Mouse (Mus musculus) cerebellum, adult 2 months (tissue): ENCODE data around the gene Slc17a3. TPM values are rescaled to one million over a fixed set of nuclear protein-coding genes. Genes with fewer than 3 reads are reported as not detected.

Experiments
- DNase-seq, 2 experiments: peaks; one replicate each; pipeline ENCODE4 v3.0.0; 2021
- H3K27ac ChIP-seq: fragments of 200-500 bp; 2 replicates; pipeline ENCODE4 v1.5.1; 2012; ENCODE audit warnings: low read length, control low read depth, inconsistent platforms; ENCODE audit not compliant: insufficient read depth
- H3K27me3 ChIP-seq: fragments of 200-500 bp; 2 replicates; pipeline ENCODE4 v1.6.1; 2012; ENCODE audit warnings: inconsistent platforms, mild to moderate bottlenecking, low read length, moderate library complexity; ENCODE audit not compliant: control insufficient read depth, insufficient read depth
- H3K4me1 ChIP-seq: fragments of 200-500 bp; 2 replicates; pipeline ENCODE4 v1.6.1; 2011; ENCODE audit warnings: low read length; ENCODE audit not compliant: control insufficient read depth, insufficient read depth
- H3K4me3 ChIP-seq: fragments of 200-500 bp; replicated peaks from 2 replicates; pipeline ENCODE3; 2011; ENCODE audit warnings: mild to moderate bottlenecking, low read depth, low read length, control low read depth; ENCODE audit not compliant: insufficient read depth
- CTCF ChIP-seq: fragments of 200-500 bp; IDR thresholded peaks from 2 replicates; pipeline ENCODE4 v1.5.1; 2011; ENCODE audit warnings: low read depth, mild to moderate bottlenecking, control low read depth, low read length, moderate library complexity, borderline replicate concordance; ENCODE audit not compliant: insufficient read depth
- POLR2A ChIP-seq: fragments of 200-500 bp; IDR thresholded peaks from 2 replicates; pipeline ENCODE4 v1.6.1; 2011; ENCODE audit warnings: low read length, control low read depth, borderline replicate concordance; ENCODE audit not compliant: insufficient read depth
- WGBS: fragments of 180-500 bp; shearing (Covaris S2); methylation state at CpG from one replicate; pipeline ENCODE4 v1.1.7; 2018; 5-methylcytosine and 5-hydroxymethylcytosine counted together
- polyA plus RNA-seq: library from polyadenylated mRNA; depleted of rRNA; stranded (reverse); fragments of >200 nt; gene quantifications from 2 replicates; pipeline ENCODE4 v1.2.3, GENCODE M21; 2012

Slc17a3 gene
- polyA plus RNA-seq, 1 experiment: 0.02 TPM

- DNase-seq: peak in 1 of 2 experiments; percentile 8
- H3K27ac ChIP-seq: no peak overlapping the region
- no peaks in the 10 kb centered on the region for H3K4me1 ChIP-seq
- TF ChIP-seq CTCF (peak; percentile 29; the same call in 1 of the 2 replicates), POLR2A (no peak)
- 14% methylated on average over 6 of the region's 6 CpGs for WGBS
- H3K27me3 ChIP-seq: no peaks in the 10 kb centered on the region
- H3K4me3 ChIP-seq: no peak overlapping the region
Observed at GRCm38 (mm10) chr13:23833053-23833452, 6.2 kb upstream of the Slc17a3 start.

GRCm38 (mm10) chr13:23834836-23835235 is 4.4 kb upstream of the Slc17a3 start:
- no peak for TF ChIP-seq CTCF
- TF ChIP-seq POLR2A: no peak
- H3K4me3 ChIP-seq: no peak overlapping the region
- no peaks in the 10 kb centered on the region for H3K4me1 ChIP-seq
- H3K27me3 ChIP-seq: no peaks in the 10 kb centered on the region
- no peak for DNase-seq
- H3K27ac ChIP-seq: no peak overlapping the region
- WGBS: 90% methylated on average over 5 of the region's 5 CpGs

- Histone ChIP-seq H3K27me3 (no peaks in the 10 kb centered on the region), H3K27ac (no peak overlapping the region), H3K4me3 (no peak overlapping the region), H3K4me1 (no peaks in the 10 kb centered on the region)
- WGBS: 88% methylated on average over 5 of the region's 5 CpGs
- no peak for TF ChIP-seq POLR2A
- TF ChIP-seq CTCF: no peak
- no peak for DNase-seq
Observed at GRCm38 (mm10) chr13:23836630-23837029, 2.6 kb upstream of the Slc17a3 start.

- no peak overlapping the region for H3K27ac ChIP-seq
- no peaks in the 10 kb centered on the region for H3K27me3 ChIP-seq
- TF ChIP-seq POLR2A (no peak), CTCF (no peak)
- H3K4me3 ChIP-seq: no peak overlapping the region
- DNase-seq: no peak
- H3K4me1 ChIP-seq: no peaks in the 10 kb centered on the region
- 69% methylated on average over 4 of the region's 4 CpGs for WGBS
Observed at GRCm38 (mm10) chr13:23845851-23846250, 6.6 kb downstream of the Slc17a3 start.

GRCm38 (mm10) chr13:23849299-23849698 is 10.1 kb downstream of the Slc17a3 start:
- Histone ChIP-seq H3K27ac (no peak overlapping the region), H3K27me3 (no peaks in the 10 kb centered on the region), H3K4me1 (no peaks in the 10 kb centered on the region), H3K4me3 (no peak overlapping the region)
- no peak for DNase-seq
- WGBS: 83% methylated on average over 2 of the region's 2 CpGs
- TF ChIP-seq POLR2A: no peak
- no peak for TF ChIP-seq CTCF

GRCm38 (mm10) chr13:23856401-23856800 is 17.2 kb downstream of the Slc17a3 start:
- WGBS: 54% methylated on average over 3 of the region's 3 CpGs
- Histone ChIP-seq H3K27ac (no peak overlapping the region), H3K27me3 (no peaks in the 10 kb centered on the region; the same call in 1 of the 2 replicates), H3K4me3 (no peak overlapping the region), H3K4me1 (no peaks in the 10 kb centered on the region)
- no peak for DNase-seq
- TF ChIP-seq POLR2A: no peak
- no peak for TF ChIP-seq CTCF

- no peaks in the 10 kb centered on the region for H3K4me1 ChIP-seq
- TF ChIP-seq POLR2A (no peak), CTCF (no peak)
Observed at GRCm38 (mm10) chr13:23861815-23862214, 22.6 kb downstream of the Slc17a3 start.

GRCm38 (mm10) chr13:23864711-23865110 is 25.5 kb downstream of the Slc17a3 start:
- Histone ChIP-seq H3K4me3 (no peak overlapping the region), H3K27ac (no peak overlapping the region), H3K4me1 (no peaks in the 10 kb centered on the region), H3K27me3 (no peaks in the 10 kb centered on the region; the same call in 1 of the 2 replicates)
- DNase-seq: no peak
- 64% methylated on average over 9 of the region's 9 CpGs for WGBS
- no peak for TF ChIP-seq POLR2A
- no peak for TF ChIP-seq CTCF

More at GRCm38 (mm10) chr13:23861815-23862214, 22.6 kb downstream of the Slc17a3 start:
- Histone ChIP-seq H3K27ac (no peak overlapping the region), H3K4me3 (no peak overlapping the region), H3K27me3 (no peaks in the 10 kb centered on the region; the same call in 1 of the 2 replicates)
- DNase-seq: no peak
